Mouse (Mus musculus): ENCODE data around the gene Mllt1. TPM values are rescaled to one million over a fixed set of nuclear protein-coding genes. Genes with fewer than 3 reads are reported as not detected.
"Not testable (repeated sequence)": the region's sequence is repeated elsewhere in the genome, so short reads cannot be mapped to it uniquely, and the experiment has no call there.

Mllt1 gene
- polyA plus RNA-seq, 1 experiment from 2014 or later, result 26.4 TPM

DNA sequence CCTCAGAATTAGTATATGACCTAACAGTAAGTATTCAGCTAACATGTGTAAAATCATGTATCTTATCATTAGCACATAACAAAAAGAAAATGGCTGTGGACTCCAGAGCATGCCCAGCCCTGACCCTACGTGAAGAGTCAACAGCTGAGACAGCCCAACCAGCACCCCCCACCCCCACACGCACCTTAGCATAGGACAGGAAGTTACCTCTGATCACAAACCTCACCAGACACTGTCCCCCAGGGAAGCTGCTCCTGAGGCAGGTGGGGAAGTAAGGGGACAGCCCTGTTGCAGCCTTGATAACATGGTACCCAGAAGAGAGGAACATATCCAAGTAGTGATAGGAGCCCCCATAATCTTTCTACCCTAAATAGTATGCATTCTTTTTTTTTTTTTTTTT lies 9.2 kb downstream of the Mllt1 start:
- Histone ChIP-seq H3K36me3 (ENCODE audit: control insufficient read depth, insufficient read depth) (peaks cover 12% of the 10 kb centered on the region), H3K9ac (ENCODE audit: low read length) (no peak overlapping the region), H3K27me3 (ENCODE audit: control insufficient read depth, insufficient read depth, low read length) (no peaks in the 10 kb centered on the region), H3K4me3 (ENCODE audit: low read length) (no peak overlapping the region), H3K4me2 (ENCODE audit: low read depth, low read length) (no peak overlapping the region), H3K27ac (ENCODE audit: low read length) (no peak overlapping the region), H3K4me1 (ENCODE audit: control insufficient read depth, insufficient read depth, low read length) (peaks cover 11% of the 10 kb centered on the region), H3K9me3 (replicated peaks; ENCODE audit: control insufficient read depth, low read length) (no peaks in the 10 kb centered on the region)
- ATAC-seq (replicated peaks; ENCODE audit: extremely low read depth, insufficient read depth, low FRiP score), result no peak
- 91% methylated on average over 2 of the region's 2 CpGs for WGBS

DNA sequence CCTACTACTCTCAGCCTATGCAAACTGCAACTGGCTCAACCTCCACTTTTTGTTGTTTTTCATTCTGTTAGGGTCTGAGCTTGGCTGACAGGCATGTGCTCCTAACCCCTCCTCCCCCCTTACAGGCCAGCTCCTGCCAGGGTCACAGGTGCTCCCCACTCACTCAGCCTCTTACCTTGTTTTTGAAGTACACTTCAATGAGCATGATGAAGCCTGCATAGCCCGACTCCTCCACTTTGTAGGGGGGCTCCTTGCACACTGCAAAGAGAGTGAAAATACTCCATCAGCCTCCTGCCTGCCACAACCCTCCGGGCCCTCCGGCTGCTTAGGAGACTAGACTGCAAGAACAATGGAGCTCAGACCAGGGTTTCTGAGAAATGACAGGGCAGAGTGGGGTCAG lies 15.5 kb downstream of the Mllt1 start:
- ATAC-seq (replicated peaks; ENCODE audit: extremely low read depth, insufficient read depth, low FRiP score), result no peak
- Histone ChIP-seq H3K36me3 (ENCODE audit: control insufficient read depth, insufficient read depth) (peaks cover 14% of the 10 kb centered on the region), H3K4me3 (ENCODE audit: low read length) (no peak overlapping the region), H3K9me3 (replicated peaks; ENCODE audit: control insufficient read depth, low read length) (no peaks in the 10 kb centered on the region), H3K4me2 (ENCODE audit: low read depth, low read length) (no peak overlapping the region), H3K27me3 (ENCODE audit: control insufficient read depth, insufficient read depth, low read length) (no peaks in the 10 kb centered on the region), H3K9ac (ENCODE audit: low read length) (no peak overlapping the region), H3K4me1 (ENCODE audit: control insufficient read depth, insufficient read depth, low read length) (no peaks in the 10 kb centered on the region), H3K27ac (ENCODE audit: low read length) (no peak overlapping the region)
- 87% methylated on average over 3 of the region's 3 CpGs for WGBS

GRCm38 (mm10) chr17:56917166-56917565 lies 18.0 kb downstream of the Mllt1 start:
- no peak for ATAC-seq (replicated peaks; ENCODE audit: extremely low read depth, insufficient read depth, low FRiP score)
- Histone ChIP-seq H3K4me2 (ENCODE audit: low read depth, low read length) (no peak overlapping the region), H3K27me3 (ENCODE audit: control insufficient read depth, insufficient read depth, low read length) (no peaks in the 10 kb centered on the region), H3K4me3 (ENCODE audit: low read length) (no peak overlapping the region), H3K27ac (ENCODE audit: low read length) (no peak overlapping the region), H3K9me3 (replicated peaks; ENCODE audit: control insufficient read depth, low read length) (no peaks in the 10 kb centered on the region), H3K4me1 (ENCODE audit: control insufficient read depth, insufficient read depth, low read length) (no peaks in the 10 kb centered on the region), H3K36me3 (ENCODE audit: control insufficient read depth, insufficient read depth) (peaks cover 9% of the 10 kb centered on the region; the same call in 1 of the 2 replicates), H3K9ac (ENCODE audit: low read length) (no peak overlapping the region)
- WGBS, result 82% methylated on average over 2 of the region's 2 CpGs

- Histone ChIP-seq H3K4me2 (ENCODE audit: low read depth, low read length) (no peak overlapping the region), H3K36me3 (ENCODE audit: control insufficient read depth, insufficient read depth) (peaks cover 6% of the 10 kb centered on the region), H3K9ac (ENCODE audit: low read length) (no peak overlapping the region), H3K4me1 (ENCODE audit: control insufficient read depth, insufficient read depth, low read length) (peaks cover under 1% of the 10 kb centered on the region), H3K4me3 (ENCODE audit: low read length) (no peak overlapping the region), H3K27me3 (ENCODE audit: control insufficient read depth, insufficient read depth, low read length) (no peaks in the 10 kb centered on the region), H3K27ac (ENCODE audit: low read length) (no peak overlapping the region), H3K9me3 (replicated peaks; ENCODE audit: control insufficient read depth, low read length) (no peaks in the 10 kb centered on the region)
- ATAC-seq (replicated peaks; ENCODE audit: extremely low read depth, insufficient read depth, low FRiP score), result no peak
Observed at GRCm38 (mm10) chr17:56913444-56913843, 21.8 kb downstream of the Mllt1 start.

DNA sequence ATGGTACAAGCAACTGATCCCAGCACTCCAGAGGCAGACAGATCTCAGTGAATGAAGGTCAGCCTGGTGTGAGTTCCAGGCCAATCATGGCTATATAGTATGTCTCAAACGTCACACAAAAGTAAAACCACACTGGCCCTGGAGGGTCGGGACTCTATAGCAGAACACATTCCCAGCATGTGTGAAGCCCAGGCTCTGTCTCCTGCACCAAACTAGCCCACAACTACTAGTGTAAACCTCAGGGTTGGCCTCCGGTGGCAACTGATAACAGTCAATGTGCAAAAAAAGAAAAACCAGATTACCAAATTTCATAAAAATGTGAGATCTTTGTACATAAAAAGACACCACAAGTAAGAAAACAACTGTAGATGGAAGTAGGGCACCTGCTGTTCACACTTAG lies 22.2 kb downstream of the Mllt1 start:
- Histone ChIP-seq H3K27ac (ENCODE audit: low read length) (no peak overlapping the region), H3K36me3 (ENCODE audit: control insufficient read depth, insufficient read depth) (peaks cover 6% of the 10 kb centered on the region), H3K4me2 (ENCODE audit: low read depth, low read length) (no peak overlapping the region), H3K9ac (ENCODE audit: low read length) (no peak overlapping the region), H3K4me3 (ENCODE audit: low read length) (no peak overlapping the region), H3K9me3 (replicated peaks; ENCODE audit: control insufficient read depth, low read length) (no peaks in the 10 kb centered on the region), H3K27me3 (ENCODE audit: control insufficient read depth, insufficient read depth, low read length) (no peaks in the 10 kb centered on the region), H3K4me1 (ENCODE audit: control insufficient read depth, insufficient read depth, low read length) (peaks cover 5% of the 10 kb centered on the region)
- 83% methylated on average over 3 of the region's 3 CpGs for WGBS
- ATAC-seq (replicated peaks; ENCODE audit: extremely low read depth, insufficient read depth, low FRiP score), result no peak

- not testable (repeated sequence) for H3K9ac ChIP-seq (ENCODE audit: low read length); H3K27ac ChIP-seq (ENCODE audit: low read length); H3K36me3 ChIP-seq (ENCODE audit: control insufficient read depth, insufficient read depth); H3K27me3 ChIP-seq (ENCODE audit: control insufficient read depth, insufficient read depth, low read length); H3K4me2 ChIP-seq (ENCODE audit: low read depth, low read length); H3K4me3 ChIP-seq (ENCODE audit: low read length); ATAC-seq (replicated peaks; ENCODE audit: extremely low read depth, insufficient read depth, low FRiP score); H3K9me3 ChIP-seq (replicated peaks; ENCODE audit: control insufficient read depth, low read length)
- H3K4me1 ChIP-seq (ENCODE audit: control insufficient read depth, insufficient read depth, low read length), result peaks cover 20% of the 10 kb centered on the region
- WGBS, result 87% methylated on average over 2 of the region's 2 CpGs
Observed at GRCm38 (mm10) chr17:56909764-56910163, 25.5 kb downstream of the Mllt1 start.

DNA sequence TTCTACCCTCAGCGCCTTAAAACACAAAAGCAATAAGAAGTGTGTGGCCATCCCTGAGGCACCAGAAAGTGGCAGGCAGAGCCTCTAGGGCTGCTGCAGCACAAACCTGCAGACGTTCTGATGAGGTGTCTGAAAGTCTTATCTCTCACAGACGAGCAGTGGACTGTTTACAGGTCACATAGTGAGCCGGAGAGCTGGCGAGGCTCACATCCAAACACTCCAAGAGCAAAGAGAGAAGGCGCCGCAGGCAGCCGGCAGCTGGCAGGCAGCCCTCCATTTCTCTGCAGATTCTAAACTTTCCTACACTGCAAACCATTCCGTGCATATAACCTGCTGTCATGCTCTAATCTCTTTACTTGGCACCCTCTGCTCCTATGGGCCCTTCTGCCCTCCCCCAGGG lies 27.3 kb downstream of the Mllt1 start:
- H3K4me2 ChIP-seq (ENCODE audit: low read depth, low read length), result 0 out of 2 replicates have a peak overlapping the region, but pooled peaks have one; percentile 20
- H3K36me3 ChIP-seq (ENCODE audit: control insufficient read depth, insufficient read depth), result peaks cover 11% of the 10 kb centered on the region
- ATAC-seq (replicated peaks; ENCODE audit: extremely low read depth, insufficient read depth, low FRiP score), result peak; percentile 61

GRCm38 (mm10) chr17:56907096-56907495 lies 28.1 kb downstream of the Mllt1 start:
- Histone ChIP-seq H3K4me3 (ENCODE audit: low read length) (no peak overlapping the region), H3K4me2 (ENCODE audit: low read depth, low read length) (no peak overlapping the region), H3K27me3 (ENCODE audit: control insufficient read depth, insufficient read depth, low read length) (no peaks in the 10 kb centered on the region), H3K27ac (ENCODE audit: low read length) (no peak overlapping the region), H3K36me3 (ENCODE audit: control insufficient read depth, insufficient read depth) (peaks cover 13% of the 10 kb centered on the region), H3K9me3 (replicated peaks; ENCODE audit: control insufficient read depth, low read length) (no peaks in the 10 kb centered on the region), H3K9ac (ENCODE audit: low read length) (no peak overlapping the region), H3K4me1 (ENCODE audit: control insufficient read depth, insufficient read depth, low read length) (peaks cover 20% of the 10 kb centered on the region)
- ATAC-seq (replicated peaks; ENCODE audit: extremely low read depth, insufficient read depth, low FRiP score), result no peak
- 84% methylated on average over 5 of the region's 5 CpGs for WGBS

More for the DNA sequence above, 27.3 kb downstream of the Mllt1 start:
- H3K27ac ChIP-seq (ENCODE audit: low read length), result peak overlapping the region; percentile 38
- H3K9me3 ChIP-seq (replicated peaks; ENCODE audit: control insufficient read depth, low read length), result no peaks in the 10 kb centered on the region
- H3K4me1 ChIP-seq (ENCODE audit: control insufficient read depth, insufficient read depth, low read length), result peaks cover 20% of the 10 kb centered on the region
- no peaks in the 10 kb centered on the region for H3K27me3 ChIP-seq (ENCODE audit: control insufficient read depth, insufficient read depth, low read length)
- H3K4me3 ChIP-seq (ENCODE audit: low read length), result no peak overlapping the region
- H3K9ac ChIP-seq (ENCODE audit: low read length), result no peak overlapping the region
- 29% methylated on average over 9 of the region's 9 CpGs for WGBS

GRCm38 (mm10) chr17:56906166-56906565 lies 29.0 kb downstream of the Mllt1 start:
- peaks cover 20% of the 10 kb centered on the region for H3K4me1 ChIP-seq (ENCODE audit: control insufficient read depth, insufficient read depth, low read length)
- no peak overlapping the region for H3K27ac ChIP-seq (ENCODE audit: low read length)
- H3K36me3 ChIP-seq (ENCODE audit: control insufficient read depth, insufficient read depth), result peaks cover 16% of the 10 kb centered on the region
- no peak overlapping the region for H3K9ac ChIP-seq (ENCODE audit: low read length)
- no peak for ATAC-seq (replicated peaks; ENCODE audit: extremely low read depth, insufficient read depth, low FRiP score)
- WGBS, result 90% methylated on average over 3 of the region's 3 CpGs
- no peaks in the 10 kb centered on the region for H3K9me3 ChIP-seq (replicated peaks; ENCODE audit: control insufficient read depth, low read length)
- H3K4me2 ChIP-seq (ENCODE audit: low read depth, low read length), result no peak overlapping the region
- H3K4me3 ChIP-seq (ENCODE audit: low read length), result no peak overlapping the region
- no peaks in the 10 kb centered on the region for H3K27me3 ChIP-seq (ENCODE audit: control insufficient read depth, insufficient read depth, low read length)

- Histone ChIP-seq H3K36me3 (ENCODE audit: control insufficient read depth, insufficient read depth) (peaks cover 27% of the 10 kb centered on the region; the same call in 1 of the 2 replicates), H3K27me3 (ENCODE audit: control insufficient read depth, insufficient read depth, low read length) (no peaks in the 10 kb centered on the region), H3K9me3 (replicated peaks; ENCODE audit: control insufficient read depth, low read length) (no peaks in the 10 kb centered on the region), H3K4me3 (ENCODE audit: low read length) (no peak overlapping the region), H3K4me1 (ENCODE audit: control insufficient read depth, insufficient read depth, low read length) (peaks cover 12% of the 10 kb centered on the region), H3K9ac (ENCODE audit: low read length) (no peak overlapping the region), H3K4me2 (ENCODE audit: low read depth, low read length) (no peak overlapping the region), H3K27ac (ENCODE audit: low read length) (no peak overlapping the region)
- 87% methylated on average over 5 of the region's 5 CpGs for WGBS
- ATAC-seq (replicated peaks; ENCODE audit: extremely low read depth, insufficient read depth, low FRiP score), result no peak
Observed at GRCm38 (mm10) chr17:56902698-56903097, 32.5 kb downstream of the Mllt1 start.
